Mouse (Mus musculus) liver, embryonic 11.5 days (tissue): Measurements from ENCODE around the gene Erc2. TPM values are rescaled to one million over a fixed set of nuclear protein-coding genes. Genes with fewer than 3 reads are reported as not detected.

Experiments
- ATAC-seq: fragments of 200-750 bp; cut with Nextera tagmentation; replicated peaks from 2 replicates; pipeline ENCODE4 v1.8.0; 2017; ENCODE audit warnings: moderate number of reproducible peaks, mild to moderate bottlenecking, moderate TSS enrichment, moderate library complexity; ENCODE audit not compliant: low FRiP score
- DNase-seq: peaks from one replicate; pipeline ENCODE4 v3.0.0-alpha.2; 2017; ENCODE audit warnings: low spot score
- H3K27ac ChIP-seq: fragments of 300-500 bp; sonication (generic); 2 replicates; pipeline ENCODE4 v1.5.1; 2014; ENCODE audit warnings: mild to moderate bottlenecking, low read depth, low read length, control low read depth
- H3K27me3 ChIP-seq: fragments of 300-500 bp; sonication (generic); replicated peaks from 2 replicates; pipeline ENCODE4 v1.6.1; 2014; ENCODE audit warnings: low read length, mixed read lengths; ENCODE audit not compliant: control insufficient read depth, insufficient read depth
- H3K36me3 ChIP-seq: fragments of 300-500 bp; sonication (generic); 2 replicates; pipeline ENCODE4 v1.6.1; 2014; ENCODE audit warnings: mild to moderate bottlenecking, low read length, moderate library complexity, mixed read lengths; ENCODE audit not compliant: control insufficient read depth, insufficient read depth
- H3K4me1 ChIP-seq: fragments of 300-500 bp; sonication (generic); replicated peaks from 2 replicates; pipeline ENCODE4 v1.6.1; 2014; ENCODE audit warnings: low read length, mixed read lengths; ENCODE audit not compliant: control insufficient read depth, insufficient read depth
- H3K4me2 ChIP-seq: fragments of 300-500 bp; sonication (generic); 2 replicates; pipeline ENCODE4 v1.6.1; 2014; ENCODE audit warnings: mild to moderate bottlenecking, control low read depth, moderate library complexity
- H3K4me3 ChIP-seq: fragments of 300-500 bp; sonication (generic); 2 replicates; pipeline ENCODE4 v1.5.1; 2014; ENCODE audit warnings: low read depth, low read length, control low read depth
- H3K9ac ChIP-seq: fragments of 300-500 bp; sonication (generic); 2 replicates; pipeline ENCODE4 v1.6.1; 2014; ENCODE audit warnings: low read depth, low read length, control low read depth
- H3K9me3 ChIP-seq: fragments of 300-500 bp; sonication (generic); 2 replicates; pipeline ENCODE4 v1.6.1; 2016; ENCODE audit warnings: low read length, inconsistent platforms, mixed read lengths; ENCODE audit not compliant: control insufficient read depth
- WGBS: fragments of 180-500 bp; shearing (Covaris S2); extraction: QIAGEN DNeasy Blood & Tissue Kit; methylation state at CpG from one replicate; pipeline ENCODE4 v1.1.7; 2014; 5-methylcytosine and 5-hydroxymethylcytosine counted together
- polyA plus RNA-seq: library from polyadenylated mRNA; unstranded; fragments of >200 nt; fragmentation: Nextera tagmentation; extraction: Ambion mirVana; gene quantifications from 2 replicates; pipeline ENCODE4 v1.2.1, GENCODE M21; 2014

The Erc2 gene
- polyA plus RNA-seq, 1 experiment from 2014 or later: 1.6 TPM

- Histone ChIP-seq H3K4me1 (no peaks in the 10 kb centered on the region), H3K4me3 (no peak overlapping the region), H3K9me3 (no peaks in the 10 kb centered on the region), H3K27ac (no peak overlapping the region), H3K9ac (no peak overlapping the region), H3K27me3 (no peaks in the 10 kb centered on the region), H3K36me3 (no peaks in the 10 kb centered on the region), H3K4me2 (no peak overlapping the region)
- no peak for ATAC-seq
- no peak for DNase-seq
- 66% methylated on average over 1 of the region's 1 CpGs for WGBS
Observed at GRCm38 (mm10) chr14:27975661-27976060, 353.4 kb downstream of the Erc2 start.

DNA sequence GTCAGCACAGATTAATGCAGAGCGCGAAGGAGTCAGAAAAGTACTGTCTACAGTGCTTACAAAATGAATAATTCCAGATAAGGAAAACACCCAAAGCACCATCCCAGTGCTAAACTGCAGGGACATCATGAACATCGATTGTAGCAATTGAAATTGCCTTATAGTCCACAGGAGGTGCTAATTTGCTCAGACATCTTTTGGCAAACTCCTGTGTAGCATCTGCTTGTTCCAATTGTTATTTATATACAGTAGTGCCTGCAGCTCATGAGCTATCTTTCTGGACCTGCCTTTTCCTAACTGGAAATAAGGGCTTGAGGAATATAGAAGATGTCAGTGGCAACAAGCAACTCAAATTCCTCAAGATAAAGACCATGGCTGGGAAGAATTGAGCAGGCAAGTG is 362.5 kb downstream of the Erc2 start:
- ATAC-seq (no peak), DNase-seq (no peak)
- H3K9me3 ChIP-seq: no peaks in the 10 kb centered on the region
- 78% methylated on average over 3 of the region's 3 CpGs for WGBS
- no peak overlapping the region for H3K4me2 ChIP-seq
- no peaks in the 10 kb centered on the region for H3K27me3 ChIP-seq
- H3K4me3 ChIP-seq: no peak overlapping the region
- H3K4me1 ChIP-seq: no peaks in the 10 kb centered on the region
- H3K27ac ChIP-seq: no peak overlapping the region
- H3K36me3 ChIP-seq: no peaks in the 10 kb centered on the region
- H3K9ac ChIP-seq: no peak overlapping the region

GRCm38 (mm10) chr14:27985201-27985600 is 363.0 kb downstream of the Erc2 start:
- no peak for DNase-seq
- WGBS: 70% methylated on average over 5 of the region's 5 CpGs
- H3K4me2 ChIP-seq: no peak overlapping the region

DNA sequence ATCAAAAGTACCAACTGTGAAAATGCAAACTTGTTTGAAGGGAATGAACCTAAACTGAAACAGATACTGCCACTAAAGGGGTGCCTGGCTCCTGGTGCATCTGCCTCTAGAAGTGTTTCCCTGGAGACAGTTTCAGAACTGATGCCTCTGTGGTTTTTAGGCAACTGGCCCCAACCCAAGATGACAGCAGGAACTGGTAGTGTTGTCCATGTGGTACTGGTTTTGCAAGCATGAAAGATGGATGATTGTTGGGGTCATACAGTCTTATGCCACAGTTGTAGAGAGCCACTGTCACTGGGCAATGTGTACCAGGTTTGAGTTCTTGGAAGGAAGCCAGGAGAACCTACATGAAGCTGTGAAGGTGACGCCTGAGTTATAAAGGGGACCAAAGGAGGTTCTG is 365.2 kb downstream of the Erc2 start:
- Histone ChIP-seq H3K36me3 (no peaks in the 10 kb centered on the region), H3K27me3 (no peaks in the 10 kb centered on the region), H3K27ac (no peak overlapping the region), H3K9me3 (no peaks in the 10 kb centered on the region), H3K4me3 (no peak overlapping the region), H3K9ac (no peak overlapping the region), H3K4me1 (no peaks in the 10 kb centered on the region), H3K4me2 (no peak overlapping the region)
- DNase-seq (no peak), ATAC-seq (no peak)
- WGBS: 86% methylated on average over 1 of the region's 1 CpGs

More at GRCm38 (mm10) chr14:27985201-27985600, 363.0 kb downstream of the Erc2 start:
- no peak overlapping the region for H3K9ac ChIP-seq
- H3K9me3 ChIP-seq: no peaks in the 10 kb centered on the region
- H3K27me3 ChIP-seq: no peaks in the 10 kb centered on the region
- H3K4me3 ChIP-seq: no peak overlapping the region
- no peaks in the 10 kb centered on the region for H3K36me3 ChIP-seq
- no peak overlapping the region for H3K27ac ChIP-seq
- no peak for ATAC-seq
- no peaks in the 10 kb centered on the region for H3K4me1 ChIP-seq

- no peak for ATAC-seq
- Histone ChIP-seq H3K36me3 (no peaks in the 10 kb centered on the region), H3K4me1 (no peaks in the 10 kb centered on the region), H3K9ac (no peak overlapping the region), H3K4me2 (no peak overlapping the region), H3K27me3 (no peaks in the 10 kb centered on the region), H3K27ac (no peak overlapping the region), H3K4me3 (no peak overlapping the region), H3K9me3 (no peaks in the 10 kb centered on the region)
- no peak for DNase-seq
- WGBS: 38% methylated on average over 3 of the region's 3 CpGs
Observed at GRCm38 (mm10) chr14:27998551-27998950, 376.3 kb downstream of the Erc2 start.

GRCm38 (mm10) chr14:28004023-28004422 is 381.8 kb downstream of the Erc2 start:
- no peak for ATAC-seq
- WGBS: 51% methylated on average over 4 of the region's 4 CpGs
- Histone ChIP-seq H3K4me3 (no peak overlapping the region), H3K36me3 (no peaks in the 10 kb centered on the region), H3K9me3 (no peaks in the 10 kb centered on the region), H3K4me2 (no peak overlapping the region), H3K27ac (no peak overlapping the region), H3K9ac (no peak overlapping the region), H3K4me1 (no peaks in the 10 kb centered on the region), H3K27me3 (no peaks in the 10 kb centered on the region)
- no peak for DNase-seq

DNA sequence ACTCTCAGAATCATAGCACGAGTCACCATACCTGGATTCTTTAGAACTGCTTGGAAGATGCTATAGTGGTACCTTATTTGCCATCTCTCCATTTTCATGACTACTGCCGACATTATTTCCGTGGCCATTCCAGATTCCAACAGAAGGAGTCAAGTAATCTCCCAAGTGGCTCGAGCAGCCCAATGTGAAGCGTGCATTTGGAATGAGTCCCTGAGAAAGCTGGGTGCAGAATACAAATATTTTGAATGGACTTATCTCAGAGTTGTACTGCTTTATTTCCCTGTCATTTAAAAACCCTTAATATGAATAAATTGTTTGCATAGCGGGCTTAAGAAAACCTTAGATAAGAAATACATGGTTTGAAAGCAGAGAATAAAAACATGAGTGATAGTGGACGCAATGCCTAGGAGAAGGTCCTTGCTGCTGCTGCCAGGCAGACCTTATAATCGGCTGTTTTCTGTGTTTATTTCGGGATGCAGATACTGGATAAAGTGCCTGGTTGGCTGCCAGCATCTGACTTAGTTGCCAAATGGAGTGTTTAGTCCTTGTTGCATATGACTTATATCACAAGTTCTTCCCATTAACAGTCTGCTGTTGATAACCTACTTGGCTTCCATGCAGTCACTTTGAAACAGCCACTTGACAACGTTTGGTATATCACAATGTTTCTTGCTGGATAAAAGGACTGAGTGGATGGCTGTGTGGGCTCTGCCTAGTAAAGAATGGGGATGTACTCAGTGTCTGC is 388.5 kb downstream of the Erc2 start:
- Histone ChIP-seq H3K4me1 (no peaks in the 10 kb centered on the region), H3K27ac (no peak overlapping the region), H3K36me3 (no peaks in the 10 kb centered on the region), H3K27me3 (no peaks in the 10 kb centered on the region), H3K9me3 (no peaks in the 10 kb centered on the region), H3K4me2 (no peak overlapping the region), H3K9ac (no peak overlapping the region), H3K4me3 (no peak overlapping the region)
- ATAC-seq: no peak
- 73% methylated on average over 10 of the region's 10 CpGs for WGBS
- DNase-seq: no peak

- no peaks in the 10 kb centered on the region for H3K4me1 ChIP-seq
- WGBS: 78% methylated on average over 6 of the region's 6 CpGs
Observed at GRCm38 (mm10) chr14:28023199-28023598, 401.0 kb downstream of the Erc2 start.

GRCm38 (mm10) chr14:28030870-28031269 is 408.6 kb downstream of the Erc2 start:
- no peak for DNase-seq
- H3K4me3 ChIP-seq: no peak overlapping the region

More at GRCm38 (mm10) chr14:28023199-28023598, 401.0 kb downstream of the Erc2 start:
- H3K27ac ChIP-seq: no peak overlapping the region
- H3K4me2 ChIP-seq: no peak overlapping the region
- H3K4me3 ChIP-seq: no peak overlapping the region
- DNase-seq (no peak), ATAC-seq (no peak)
- H3K9ac ChIP-seq: no peak overlapping the region
- no peaks in the 10 kb centered on the region for H3K36me3 ChIP-seq
- H3K9me3 ChIP-seq: no peaks in the 10 kb centered on the region
- H3K27me3 ChIP-seq: no peaks in the 10 kb centered on the region

More at GRCm38 (mm10) chr14:28030870-28031269, 408.6 kb downstream of the Erc2 start:
- no peaks in the 10 kb centered on the region for H3K27me3 ChIP-seq
- 57% methylated on average over 1 of the region's 1 CpGs for WGBS
- H3K27ac ChIP-seq: no peak overlapping the region
- H3K4me2 ChIP-seq: no peak overlapping the region
- no peaks in the 10 kb centered on the region for H3K9me3 ChIP-seq
- no peak for ATAC-seq
- H3K36me3 ChIP-seq: no peaks in the 10 kb centered on the region
- H3K4me1 ChIP-seq: no peaks in the 10 kb centered on the region
- H3K9ac ChIP-seq: no peak overlapping the region
